Mouse (Mus musculus) intestine, postnatal 0 days (tissue): ENCODE measurements at regions not wholly inside any gene's neighbourhood (a gene's known extent, or its start where the extent isn't known, plus 50 kb on each side); places are given as distances from the start of the nearest gene placed in this dataset.

Experiments used
- ATAC-seq: fragments of 200-750 bp; cut with Nextera tagmentation; 2 replicates; pipeline ENCODE4 v1.8.0; 2017; ENCODE audit warnings: mild to moderate bottlenecking, moderate TSS enrichment, moderate library complexity
- H3K27ac ChIP-seq: fragments of 300-500 bp; sonication (generic); 2 replicates; pipeline ENCODE4 v1.5.1; 2014; ENCODE audit warnings: mild to moderate bottlenecking, low read depth, low read length, moderate library complexity
- H3K27me3 ChIP-seq: fragments of 300-500 bp; sonication (generic); replicated peaks from 2 replicates; pipeline ENCODE4 v1.6.1; 2014; ENCODE audit warnings: low read length, mixed read lengths; ENCODE audit not compliant: control insufficient read depth, insufficient read depth
- H3K36me3 ChIP-seq: fragments of 300-500 bp; sonication (generic); 2 replicates; pipeline ENCODE4 v1.6.1; 2014; ENCODE audit warnings: mild to moderate bottlenecking, moderate library complexity; ENCODE audit not compliant: control insufficient read depth, insufficient read depth
- H3K4me1 ChIP-seq: fragments of 300-500 bp; sonication (generic); replicated peaks from 2 replicates; pipeline ENCODE4 v1.6.1; 2014; ENCODE audit warnings: antibody characterized with exemption, low read length, mixed read lengths; ENCODE audit not compliant: control insufficient read depth, insufficient read depth
- H3K4me2 ChIP-seq: fragments of 300-500 bp; sonication (generic); replicated peaks from 2 replicates; pipeline ENCODE4 v1.6.1; 2014; ENCODE audit warnings: low read depth, mild to moderate bottlenecking, moderate library complexity
- H3K4me3 ChIP-seq: fragments of 300-500 bp; sonication (generic); 2 replicates; pipeline ENCODE4 v1.5.1; 2014; ENCODE audit warnings: low read depth, low read length
- H3K9ac ChIP-seq: fragments of 300-500 bp; sonication (generic); 2 replicates; pipeline ENCODE4 v1.6.1; 2014; ENCODE audit warnings: mild to moderate bottlenecking, low read depth, low read length
- H3K9me3 ChIP-seq: fragments of 300-500 bp; sonication (generic); 2 replicates; pipeline ENCODE4 v1.6.1; 2016; ENCODE audit warnings: mixed run types; ENCODE audit not compliant: control insufficient read depth
- CTCF ChIP-seq: sonication (generic); IDR thresholded peaks from 2 replicates; pipeline ENCODE4 v1.5.1; 2016; ENCODE audit warnings: low read depth, mild to moderate bottlenecking, control low read depth, antibody characterized with exemption, moderate library complexity
- WGBS: fragments of 180-500 bp; shearing (Covaris S2); extraction: QIAGEN DNeasy Blood & Tissue Kit; methylation state at CpG from one replicate; pipeline ENCODE4 v1.1.7; 2014; 5-methylcytosine and 5-hydroxymethylcytosine counted together

DNA sequence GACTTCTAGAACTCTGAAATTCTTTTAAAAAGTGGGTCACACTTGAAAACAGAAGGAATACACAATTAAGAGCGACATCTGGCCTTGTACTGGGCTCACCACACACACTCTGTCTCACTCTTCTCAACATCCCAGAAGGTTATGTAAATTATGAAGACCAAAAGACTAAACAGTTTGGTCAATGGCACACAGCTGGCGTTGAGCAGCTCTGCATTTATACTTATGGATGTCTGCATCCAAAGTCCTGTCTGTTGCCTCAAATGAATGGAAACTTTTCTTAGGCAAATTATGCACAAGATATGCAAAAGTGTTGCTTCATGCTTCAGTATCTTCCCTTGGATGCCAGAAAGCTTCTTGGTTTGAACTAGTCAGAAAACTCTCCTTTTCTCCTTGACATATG lies 323.5 kb downstream of the Ppp3ca start:
- no peak for ATAC-seq
- 68% methylated on average over 2 of the region's 2 CpGs for WGBS
- H3K4me3 ChIP-seq, result no peak overlapping the region

DNA sequence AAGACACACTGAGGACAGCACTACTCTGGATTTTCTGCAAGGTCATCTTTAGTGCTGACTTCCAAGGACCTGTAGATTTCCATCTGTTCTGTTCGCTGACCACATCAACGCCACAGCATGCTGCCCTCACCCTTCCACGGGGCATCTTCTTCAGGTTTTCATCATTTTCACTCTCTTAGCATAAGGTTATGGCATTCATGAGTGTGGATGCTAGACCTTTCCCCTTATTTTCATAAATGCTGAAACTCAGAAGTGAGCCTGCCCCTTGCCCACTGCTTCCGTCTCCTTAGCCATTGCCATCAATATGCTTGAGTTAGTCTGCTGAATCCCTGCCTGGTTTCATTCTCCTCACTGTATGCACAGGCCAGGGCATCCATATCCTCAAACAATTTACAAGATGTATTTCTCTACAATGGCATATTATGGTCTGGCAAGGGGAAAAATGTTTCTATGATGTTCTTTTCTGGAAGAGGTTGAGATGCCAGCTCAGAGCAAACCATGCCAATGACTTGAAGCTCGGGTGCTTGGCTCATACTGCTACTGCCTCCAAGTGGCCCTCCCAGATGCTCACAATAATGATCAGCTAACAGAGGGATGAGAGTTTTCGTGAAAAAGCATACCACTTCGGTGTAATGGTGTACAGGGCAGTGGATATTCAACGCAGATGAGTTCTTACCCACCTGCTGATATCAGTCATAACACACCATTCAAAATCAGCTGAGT lies 324.6 kb downstream of the Ppp3ca start:
- H3K27ac ChIP-seq, result no peak overlapping the region
- WGBS, result 89% methylated on average over 8 of the region's 8 CpGs
- H3K9ac ChIP-seq, result no peak overlapping the region
- TF ChIP-seq CTCF, result peak; percentile 62
- no peak for ATAC-seq
- H3K4me3 ChIP-seq, result no peak overlapping the region
- H3K36me3 ChIP-seq, result no peaks in the 10 kb centered on the region
- H3K4me2 ChIP-seq, result no peak overlapping the region
- no peaks in the 10 kb centered on the region for H3K4me1 ChIP-seq
- H3K9me3 ChIP-seq, result no peaks in the 10 kb centered on the region
- H3K27me3 ChIP-seq, result no peaks in the 10 kb centered on the region

More for the DNA sequence above, 323.5 kb downstream of the Ppp3ca start:
- Histone ChIP-seq H3K36me3 (no peaks in the 10 kb centered on the region), H3K9ac (no peak overlapping the region), H3K27me3 (no peaks in the 10 kb centered on the region), H3K4me1 (no peaks in the 10 kb centered on the region), H3K9me3 (no peaks in the 10 kb centered on the region), H3K27ac (no peak overlapping the region), H3K4me2 (no peak overlapping the region)
- TF ChIP-seq CTCF, result no peak

DNA sequence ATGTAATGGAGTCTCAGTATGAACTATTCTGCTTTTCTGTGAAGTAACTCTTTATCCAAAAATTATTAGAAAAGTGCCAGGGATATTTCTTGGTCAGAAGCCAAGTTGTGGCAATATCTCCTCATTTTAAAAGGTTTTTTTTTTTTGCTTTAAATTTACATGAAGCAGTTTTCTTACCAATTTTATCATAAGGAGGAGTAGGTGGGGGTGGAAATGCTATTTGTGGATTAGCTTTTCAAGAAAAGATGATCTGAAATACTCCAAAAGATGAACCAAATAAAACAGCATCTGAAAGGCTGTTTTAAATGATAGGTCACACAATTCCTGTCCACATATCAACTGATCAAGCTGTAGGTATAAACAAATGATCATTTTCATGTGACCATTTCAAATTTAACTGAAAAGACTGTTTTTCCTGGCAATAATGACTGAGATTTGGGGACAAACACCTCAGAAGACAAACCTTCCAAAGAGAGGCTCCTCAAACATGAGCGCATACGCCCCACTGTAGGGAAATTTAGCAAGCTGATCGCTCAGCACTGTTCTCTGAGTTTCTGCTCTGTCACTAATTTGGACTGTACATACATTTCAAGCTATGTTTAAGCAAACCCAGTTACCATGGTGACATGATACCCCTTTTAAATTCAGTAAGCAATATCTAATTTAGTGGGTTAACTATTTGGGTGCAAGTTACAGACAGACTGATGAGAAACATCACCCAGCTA lies 325.8 kb downstream of the Ppp3ca start:
- no peak for ATAC-seq

DNA sequence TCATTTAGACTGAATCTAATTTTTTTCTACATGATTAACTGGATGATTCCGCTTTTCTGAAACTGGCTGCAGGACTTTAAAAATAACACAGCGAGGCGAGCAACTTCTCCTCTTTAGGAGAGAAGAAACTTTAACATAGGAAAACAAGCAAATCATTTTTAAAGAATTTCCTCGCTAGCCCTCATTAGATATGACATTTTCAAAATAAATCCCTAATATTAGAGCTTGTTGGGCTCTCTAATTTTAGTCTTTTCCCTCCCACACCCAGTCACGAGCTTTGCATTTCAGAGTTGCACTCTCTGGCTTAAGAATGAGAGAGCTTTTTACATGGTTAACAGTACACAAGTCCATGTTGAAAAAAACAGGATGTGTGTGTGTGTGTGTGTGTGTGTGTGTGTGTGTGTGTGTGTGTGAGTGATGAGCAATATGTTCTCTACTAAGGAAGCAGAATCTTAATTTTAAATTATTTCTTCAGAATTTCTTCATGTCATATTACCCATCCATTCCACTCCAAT lies 326.5 kb downstream of the Ppp3ca start:
- H3K27me3 ChIP-seq, result no peaks in the 10 kb centered on the region
- no peaks in the 10 kb centered on the region for H3K36me3 ChIP-seq
- 84% methylated on average over 5 of the region's 5 CpGs for WGBS
- H3K4me3 ChIP-seq, result no peak overlapping the region
- H3K27ac ChIP-seq, result no peak overlapping the region
- H3K4me1 ChIP-seq, result no peaks in the 10 kb centered on the region
- no peak for ATAC-seq
- no peaks in the 10 kb centered on the region for H3K9me3 ChIP-seq
- H3K9ac ChIP-seq, result no peak overlapping the region
- no peak overlapping the region for H3K4me2 ChIP-seq
- TF ChIP-seq CTCF, result no peak

More for the DNA sequence above, 325.8 kb downstream of the Ppp3ca start:
- H3K4me2 ChIP-seq, result no peak overlapping the region
- H3K27ac ChIP-seq, result no peak overlapping the region
- no peaks in the 10 kb centered on the region for H3K27me3 ChIP-seq
- no peak for TF ChIP-seq CTCF
- WGBS, result 96% methylated on average over 3 of the region's 3 CpGs
- H3K4me1 ChIP-seq, result no peaks in the 10 kb centered on the region
- H3K9me3 ChIP-seq, result no peaks in the 10 kb centered on the region
- no peak overlapping the region for H3K4me3 ChIP-seq
- H3K9ac ChIP-seq, result no peak overlapping the region
- H3K36me3 ChIP-seq, result no peaks in the 10 kb centered on the region

DNA sequence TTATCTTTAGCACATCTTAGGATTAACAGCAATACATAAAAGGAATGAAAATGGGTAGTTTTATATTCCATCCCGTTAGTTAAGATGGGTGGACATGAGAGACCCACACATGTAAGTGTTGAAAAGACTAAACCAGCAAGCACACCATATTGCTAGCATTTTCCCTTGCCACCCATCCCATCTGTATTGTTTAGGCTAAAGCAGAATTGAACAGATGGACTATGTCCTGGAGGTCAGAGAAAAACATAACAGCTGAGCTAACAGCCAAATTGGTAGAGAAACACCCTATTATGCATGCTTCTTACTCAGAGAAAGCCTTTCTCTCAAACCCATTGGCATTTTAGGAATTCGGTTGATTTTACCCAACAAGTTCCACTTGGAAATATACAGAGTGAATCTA lies 329.3 kb upstream of the Emcn start:
- no peak overlapping the region for H3K4me2 ChIP-seq
- no peaks in the 10 kb centered on the region for H3K27me3 ChIP-seq
- no peaks in the 10 kb centered on the region for H3K9me3 ChIP-seq
- H3K27ac ChIP-seq, result no peak overlapping the region
- H3K4me1 ChIP-seq, result no peaks in the 10 kb centered on the region
- 76% methylated on average over 2 of the region's 2 CpGs for WGBS
- H3K9ac ChIP-seq, result no peak overlapping the region
- H3K36me3 ChIP-seq, result no peaks in the 10 kb centered on the region
- TF ChIP-seq CTCF, result no peak
- no peak for ATAC-seq
- H3K4me3 ChIP-seq, result no peak overlapping the region

DNA sequence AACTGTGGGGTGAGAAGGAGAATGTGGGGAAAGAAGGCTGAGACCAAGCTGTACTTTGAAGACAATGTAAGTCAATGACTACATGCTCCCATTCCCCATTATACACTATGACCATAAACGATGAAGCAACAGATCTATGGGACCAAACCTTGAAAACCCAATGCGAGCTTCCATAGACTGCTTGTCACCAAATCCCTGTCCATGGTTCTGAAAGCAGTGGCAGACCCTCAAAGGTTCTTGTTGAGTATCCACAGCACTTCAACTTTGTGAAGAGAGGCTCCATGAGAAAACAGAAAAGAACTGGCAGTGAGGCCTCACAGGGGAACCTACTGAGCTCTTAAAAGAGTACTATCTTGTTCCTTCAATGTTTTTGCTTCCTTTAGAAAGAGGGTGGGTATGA lies 326.2 kb upstream of the Emcn start:
- H3K4me1 ChIP-seq, result no peaks in the 10 kb centered on the region
- no peak overlapping the region for H3K9ac ChIP-seq
- no peak overlapping the region for H3K27ac ChIP-seq
- H3K4me3 ChIP-seq, result no peak overlapping the region
- no peaks in the 10 kb centered on the region for H3K27me3 ChIP-seq
- 46% methylated on average over 2 of the region's 2 CpGs for WGBS
- H3K36me3 ChIP-seq, result no peaks in the 10 kb centered on the region
- no peak for TF ChIP-seq CTCF
- H3K4me2 ChIP-seq, result no peak overlapping the region
- H3K9me3 ChIP-seq, result no peaks in the 10 kb centered on the region
- no peak for ATAC-seq
